Mouse (Mus musculus) left cerebral cortex, adult 2 months (tissue): ENCODE measurements around the gene Arid1b. TPM values are rescaled to one million over a fixed set of nuclear protein-coding genes. Genes with fewer than 3 reads are reported as not detected.
A peak's percentile ranks its signal among the peaks of the same experiment; 100 is the strongest.

Source experiments
- DNase-seq, 2 experiments: peaks; one replicate each; pipeline ENCODE4 v3.0.0; 2021 to 2022; ENCODE audit warnings: low spot score in 2 of 2, mixed read lengths in 1 of 2; ENCODE audit errors: extremely low spot score in 1 of 2
- H3K27ac ChIP-seq: fragments of 200-600 bp; 2 replicates; pipeline ENCODE4 v1.8.1; 2022
- H3K4me3 ChIP-seq: fragments of 200-600 bp; 2 replicates; pipeline ENCODE4 v1.8.1; 2022
- CTCF ChIP-seq: fragments of 200-600 bp; IDR thresholded peaks from 2 replicates; pipeline ENCODE4 v1.8.1; 2022; ENCODE audit warnings: antibody characterized with exemption, mild to moderate bottlenecking, moderate library complexity
- intact Hi-C: fragments of 180-260 bp; cut with DNase I; formaldehyde crosslinking; loops from one replicate; pipeline ENCODE4 v1.15.1; 2025
- total RNA-seq, 2 experiments: library from RNA; stranded (reverse); gene quantifications; 2 replicates each; pipeline ENCODE4 v1.2.3; 2021

Gene Arid1b
- total RNA-seq, 2 experiments from 2014 or later = 81.4 to 86.1 TPM

DNA sequence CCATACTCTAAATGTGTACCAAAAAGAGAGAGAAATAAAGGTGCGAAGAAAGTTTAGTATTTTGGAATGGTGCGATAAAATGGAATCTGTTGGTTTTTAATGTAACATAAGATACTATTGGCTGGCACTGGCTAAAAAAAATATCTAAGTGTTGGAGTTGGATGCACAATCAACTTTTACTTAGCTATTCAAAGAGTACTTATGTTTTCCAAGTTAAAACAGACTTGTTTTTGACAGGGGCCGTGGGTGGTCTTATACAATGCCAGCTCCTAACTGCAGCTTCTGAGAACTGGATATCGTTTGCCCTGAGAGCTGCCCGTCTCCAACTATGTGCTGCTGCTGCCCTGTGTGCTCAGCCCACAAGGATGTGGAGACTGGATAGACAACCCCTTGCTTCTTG lies 351.7 kb downstream of the Arid1b start:
- intact Hi-C loops = no loop called here
- no peak overlapping the region for H3K4me3 ChIP-seq
- no peak for TF ChIP-seq CTCF
- H3K27ac ChIP-seq = no peak overlapping the region; the same call in 1 of the 2 replicates
- no peak for DNase-seq

DNA sequence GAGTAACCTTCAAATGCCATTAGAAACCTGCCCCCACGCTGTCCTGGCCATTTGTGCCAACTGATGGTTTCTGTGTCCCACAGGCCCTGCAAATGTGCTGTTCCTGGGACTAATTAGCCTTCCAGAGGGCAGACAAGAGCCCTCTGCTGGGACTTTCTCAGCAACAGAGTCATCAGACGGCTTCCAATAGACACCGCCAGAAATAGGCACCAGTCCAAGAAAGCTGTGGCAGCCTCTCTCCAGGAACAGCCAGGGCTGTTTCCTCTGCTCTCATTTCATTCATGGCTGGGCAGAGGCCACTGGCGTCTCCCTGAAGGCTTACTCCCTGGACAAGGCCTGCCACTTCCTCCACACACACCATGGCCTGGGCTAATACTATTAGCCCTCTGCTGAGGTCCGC lies 358.8 kb downstream of the Arid1b start:
- Histone ChIP-seq H3K27ac (no peak overlapping the region), H3K4me3 (no peak overlapping the region)
- intact Hi-C loops = no loop called here
- TF ChIP-seq CTCF = no peak
- peak in 1 of 2 experiments; percentile 40 for DNase-seq

DNA sequence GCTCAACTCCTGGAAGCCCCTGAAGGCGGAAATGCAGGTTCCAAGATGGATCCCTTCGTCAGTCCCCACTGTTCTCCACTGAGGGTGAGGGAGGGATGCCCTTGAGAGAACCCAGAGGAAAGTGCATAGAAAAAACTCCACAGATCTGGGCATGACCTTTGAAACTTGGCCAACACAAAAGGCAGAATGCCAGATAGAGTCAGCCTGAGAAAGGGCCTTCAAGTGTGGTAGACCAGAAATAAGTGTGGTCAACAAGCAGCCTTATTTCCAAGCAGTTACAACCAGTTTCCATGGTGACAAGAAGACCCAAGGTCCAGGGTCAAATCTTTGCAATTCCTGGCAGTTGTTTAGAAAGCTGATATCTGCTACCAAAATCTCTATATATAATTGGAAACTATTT lies 366.6 kb downstream of the Arid1b start:
- intact Hi-C loops = no loop called here
- no peak for DNase-seq

DNA sequence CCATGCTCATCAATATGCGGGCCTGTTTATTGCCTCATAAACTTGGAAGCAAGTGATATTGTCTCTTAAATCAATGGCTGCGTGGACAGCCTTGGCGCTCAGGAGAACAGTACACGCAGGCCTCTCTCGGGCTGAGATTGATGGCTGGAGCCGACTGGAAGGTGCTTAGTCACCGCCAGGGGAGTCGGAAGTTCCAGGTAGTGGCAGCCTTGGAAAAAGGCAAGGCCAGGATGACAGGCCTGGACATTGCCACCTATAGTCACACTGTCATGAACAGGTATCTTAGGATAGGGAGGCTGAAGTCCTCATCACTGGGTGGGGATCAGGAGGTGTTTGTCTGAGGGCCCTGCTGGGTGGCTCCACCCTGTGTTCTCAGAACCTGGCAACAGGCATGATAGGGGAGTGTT lies 371.9 kb downstream of the Arid1b start:
- H3K4me3 ChIP-seq = no peak overlapping the region
- no peak for DNase-seq
- TF ChIP-seq CTCF = no peak
- intact Hi-C loops = no loop called here
- no peak overlapping the region for H3K27ac ChIP-seq

More for the DNA sequence above, 366.6 kb downstream of the Arid1b start:
- Histone ChIP-seq H3K4me3 (no peak overlapping the region), H3K27ac (no peak overlapping the region)
- TF ChIP-seq CTCF = no peak

DNA sequence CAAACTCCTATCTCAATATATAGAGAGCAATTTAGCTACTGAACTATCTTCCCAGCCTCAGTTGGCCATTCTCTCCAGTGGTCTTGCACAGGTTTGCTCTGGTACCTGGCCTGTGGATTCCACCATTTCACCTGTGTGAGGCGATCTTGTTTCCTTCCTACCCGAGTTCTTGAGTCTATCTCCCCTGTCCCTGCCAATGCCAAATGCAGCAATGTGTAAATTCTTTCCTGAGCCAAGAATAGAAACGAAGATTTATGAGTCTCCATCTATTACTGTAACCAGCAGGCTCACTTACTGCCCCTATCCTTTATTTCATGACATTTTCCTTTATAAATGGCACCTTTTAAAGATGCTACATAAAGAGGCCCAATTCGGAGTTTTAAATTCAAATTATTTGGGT lies 376.9 kb downstream of the Arid1b start:
- intact Hi-C loops = no loop called here

DNA sequence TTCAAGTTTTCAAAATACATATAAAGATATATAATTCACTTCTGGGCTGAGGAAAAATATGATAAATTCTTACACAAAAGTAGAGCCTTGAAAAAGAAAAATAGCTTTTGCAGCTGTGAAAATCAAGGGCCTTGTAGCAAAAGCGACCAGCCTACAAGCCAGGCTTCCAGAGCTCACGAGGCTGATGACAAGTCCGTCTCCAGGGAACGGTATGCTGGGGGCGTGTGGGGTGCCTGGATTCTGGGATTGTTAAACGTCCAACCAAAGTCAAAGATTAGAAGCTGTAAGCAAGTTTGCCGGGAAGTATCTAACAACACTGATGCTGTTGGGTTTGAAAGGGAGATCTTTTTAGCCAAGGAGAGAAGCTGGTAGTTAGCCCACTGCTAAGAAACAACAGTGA lies 377.4 kb downstream of the Arid1b start:
- intact Hi-C loops = no loop called here
- Histone ChIP-seq H3K27ac (peak overlapping the region; percentile 42), H3K4me3 (no peak overlapping the region)
- no peak for DNase-seq
- no peak for TF ChIP-seq CTCF

More for the DNA sequence above, 376.9 kb downstream of the Arid1b start:
- no peak for DNase-seq
- peak overlapping the region; percentile 42 for H3K27ac ChIP-seq
- no peak overlapping the region for H3K4me3 ChIP-seq
- no peak for TF ChIP-seq CTCF

DNA sequence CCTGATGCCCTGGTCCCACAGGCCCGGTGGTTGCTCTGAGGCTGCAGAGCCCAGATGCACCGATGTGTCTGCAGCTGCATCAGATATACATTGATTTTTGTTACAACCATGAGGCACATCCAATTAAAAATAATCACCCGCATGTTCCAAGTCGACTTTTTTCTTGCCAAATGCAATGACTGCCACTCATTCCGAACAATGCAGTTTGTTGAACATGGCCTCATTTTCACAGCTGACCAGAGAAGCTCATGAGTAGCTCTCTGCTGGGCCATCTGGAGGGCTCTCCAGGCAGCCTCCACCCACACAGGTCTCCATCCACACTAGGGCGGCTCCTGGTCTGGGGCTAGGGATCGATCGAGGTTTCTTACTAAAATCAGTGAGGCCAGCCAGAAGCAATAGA lies 378.8 kb downstream of the Arid1b start:
- DNase-seq = no peak

DNA sequence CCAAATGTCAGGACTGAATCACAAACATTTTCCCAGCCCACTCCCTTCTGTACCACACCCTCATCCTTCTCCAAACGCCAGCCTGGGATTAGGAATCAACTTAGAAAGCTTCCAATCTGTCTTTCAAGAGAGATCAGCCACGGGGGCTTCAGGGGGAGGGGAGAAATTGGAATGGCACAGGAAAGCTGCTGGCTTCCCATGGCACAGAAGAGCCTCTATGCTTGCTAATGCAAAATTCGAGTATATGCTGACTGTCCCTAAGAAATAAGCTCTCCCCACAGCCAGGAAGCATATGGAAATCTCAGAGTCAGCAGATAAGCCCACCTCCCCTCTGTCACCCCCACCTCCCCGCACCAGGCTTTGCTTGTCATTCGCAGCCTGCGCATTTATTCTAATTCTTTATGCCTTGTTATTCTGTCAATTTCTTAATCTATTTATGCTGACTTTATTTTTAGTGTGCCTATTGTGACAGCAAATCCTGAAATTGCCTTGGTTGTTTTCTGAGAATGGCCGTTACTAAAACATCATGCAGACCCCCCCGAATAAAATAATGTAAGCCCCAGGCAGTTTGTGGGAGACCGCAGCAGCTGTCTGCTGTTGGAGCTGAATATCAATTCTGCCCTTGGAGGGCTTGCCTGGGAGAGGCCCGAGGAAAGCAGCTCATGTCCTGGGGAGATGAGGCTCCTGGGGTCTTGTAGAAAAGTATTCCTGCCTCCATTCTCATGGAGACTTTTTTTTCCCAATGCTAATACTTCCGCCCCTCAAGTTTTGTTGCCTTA lies 383.2 kb downstream of the Arid1b start:
- Histone ChIP-seq H3K4me3 (no peak overlapping the region), H3K27ac (peak overlapping the region; percentile 50; the same call in 1 of the 2 replicates)
- no peak for TF ChIP-seq CTCF
- intact Hi-C loops = no loop called here
- DNase-seq = no peak

More for the DNA sequence above, 378.8 kb downstream of the Arid1b start:
- H3K27ac ChIP-seq = no peak overlapping the region
- TF ChIP-seq CTCF = no peak
- H3K4me3 ChIP-seq = no peak overlapping the region
- intact Hi-C loops = no loop called here

DNA sequence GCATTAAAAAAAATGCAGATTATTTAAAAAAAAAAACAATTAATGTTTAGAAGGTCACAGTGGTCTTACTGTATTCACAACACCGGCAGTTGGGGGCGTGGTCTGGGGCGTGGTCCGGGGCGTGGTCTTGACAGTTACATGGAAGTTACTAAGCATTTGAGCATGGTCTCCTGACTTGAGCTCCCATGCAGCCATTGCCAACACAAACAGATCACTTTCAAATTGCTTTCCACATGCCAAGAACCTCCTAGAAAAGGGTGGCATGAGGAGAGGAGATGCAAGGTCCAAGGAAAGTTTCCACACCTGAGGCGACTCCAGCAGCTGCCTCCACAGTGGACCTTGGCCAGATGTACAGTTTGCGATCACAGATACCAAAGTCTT lies 383.8 kb downstream of the Arid1b start:
- no peak for DNase-seq
- TF ChIP-seq CTCF = no peak
- intact Hi-C loops = no loop called here
- Histone ChIP-seq H3K27ac (no peak overlapping the region), H3K4me3 (no peak overlapping the region)

DNA sequence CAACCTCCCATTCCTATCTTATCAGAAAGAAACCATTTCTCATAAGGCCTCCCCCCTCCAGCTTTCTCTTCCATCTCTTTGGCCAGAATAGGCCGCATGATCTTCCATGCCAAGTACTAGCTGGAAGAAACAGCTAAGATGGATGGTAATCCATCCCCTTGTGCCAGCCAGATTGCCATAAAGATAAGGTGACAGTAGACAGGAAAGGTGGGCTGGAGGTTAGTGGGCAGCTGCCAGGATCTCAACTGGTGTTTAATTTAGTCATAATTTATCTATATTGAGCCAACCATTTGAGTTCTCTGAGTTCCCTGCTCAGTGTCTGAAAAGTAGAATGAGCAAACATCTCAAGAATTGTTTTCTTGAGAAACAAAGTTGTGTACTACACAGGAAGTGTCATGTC lies 391.6 kb downstream of the Arid1b start:
- Histone ChIP-seq H3K4me3 (no peak overlapping the region), H3K27ac (no peak overlapping the region)
- TF ChIP-seq CTCF = no peak
- no peak for DNase-seq
- intact Hi-C loops = no loop called here

DNA sequence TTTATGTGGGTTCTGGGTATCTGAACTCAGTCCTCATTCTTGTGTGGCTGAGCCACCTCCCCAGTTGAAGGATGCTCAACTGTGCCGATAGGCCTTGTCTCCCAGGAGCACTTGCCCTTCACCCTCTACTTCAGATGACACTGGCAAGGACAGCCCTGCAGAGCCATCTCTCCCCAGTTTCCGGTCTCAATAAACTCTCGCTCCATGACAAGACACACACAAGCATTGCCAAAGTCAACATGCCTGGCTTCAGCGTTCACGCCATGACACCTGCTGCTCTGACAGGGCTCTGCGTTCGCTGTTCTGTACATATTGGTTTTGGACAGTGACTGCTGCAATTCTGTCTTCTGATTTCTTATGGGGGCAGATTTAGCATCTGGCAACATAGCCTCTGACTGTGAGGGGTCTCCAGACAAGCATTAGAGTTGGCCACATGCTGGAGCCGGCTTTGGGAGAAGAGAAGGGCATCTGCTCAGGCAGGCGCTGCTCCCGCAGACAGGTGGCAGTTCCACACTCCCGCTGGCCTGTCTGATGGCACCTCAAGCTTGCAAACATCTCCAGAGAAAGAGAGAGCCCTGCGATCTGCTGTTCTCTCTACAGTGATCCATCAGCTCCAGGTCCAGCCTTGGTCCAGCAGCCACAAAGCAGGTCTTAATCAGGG lies 392.9 kb downstream of the Arid1b start:
- intact Hi-C loops = no loop called here
- no peak for TF ChIP-seq CTCF
- Histone ChIP-seq H3K27ac (no peak overlapping the region), H3K4me3 (no peak overlapping the region)
- DNase-seq = no peak

DNA sequence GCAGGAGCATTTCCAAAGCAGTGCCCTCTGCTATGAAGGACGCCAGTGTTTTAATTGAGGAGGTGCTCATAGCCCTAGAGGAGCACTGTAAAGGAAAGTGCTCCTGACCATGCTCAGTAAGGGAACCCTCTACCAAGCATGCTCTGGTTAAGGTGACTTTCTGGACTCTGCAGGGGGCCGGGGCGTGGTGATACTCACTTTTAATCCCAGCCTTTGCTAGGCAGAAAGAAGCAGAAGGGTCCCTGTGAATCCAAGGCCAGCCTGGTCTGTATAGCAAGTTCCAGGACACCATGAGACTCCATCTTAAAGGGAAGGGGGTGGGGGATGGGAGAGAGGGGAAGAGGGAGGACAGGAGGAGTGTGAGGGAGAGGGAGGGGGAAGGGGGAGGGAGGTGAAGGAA lies 394.2 kb downstream of the Arid1b start:
- DNase-seq = no peak
- no peak overlapping the region for H3K27ac ChIP-seq
- no peak for TF ChIP-seq CTCF
- intact Hi-C loops = no loop called here
- H3K4me3 ChIP-seq = no peak overlapping the region

DNA sequence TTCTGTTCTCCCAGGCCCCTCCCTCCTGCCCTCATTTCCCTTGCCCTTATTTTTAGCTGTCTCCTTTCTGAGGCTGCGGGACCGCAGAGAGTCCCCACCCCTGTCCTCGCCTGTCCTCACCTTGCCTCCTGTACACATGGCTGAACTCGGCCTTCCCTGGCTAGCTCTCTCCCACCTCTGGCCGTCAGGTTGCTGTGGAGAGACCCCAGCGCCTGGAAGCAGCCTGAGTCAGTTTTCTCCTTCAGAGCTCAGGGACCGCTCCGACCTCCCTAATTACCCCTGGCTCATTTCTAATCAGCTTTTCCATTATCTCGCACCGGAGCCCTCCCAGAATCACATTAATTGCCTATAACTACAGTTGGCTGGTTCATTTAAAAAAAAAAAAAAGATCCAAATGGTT lies 396.6 kb downstream of the Arid1b start:
- no peak for TF ChIP-seq CTCF
- H3K4me3 ChIP-seq = no peak overlapping the region
- DNase-seq = no peak
- intact Hi-C loops = no loop called here
- no peak overlapping the region for H3K27ac ChIP-seq
